Mouse (Mus musculus) lung, postnatal 25 days (tissue): ENCODE results near the gene Fank1.
A peak's percentile ranks its signal among the peaks of the same experiment; 100 is the strongest.

ENCODE experiments used
- DNase-seq: peaks from one replicate; pipeline ENCODE4 v3.0.0; 2022; ENCODE audit warnings: low spot score

Fank1 gene

GRCm38 (mm10) chr7:133899391-133899790 lies 122.7 kb downstream of the Fank1 start:
- DNase-seq: no peak

DNA sequence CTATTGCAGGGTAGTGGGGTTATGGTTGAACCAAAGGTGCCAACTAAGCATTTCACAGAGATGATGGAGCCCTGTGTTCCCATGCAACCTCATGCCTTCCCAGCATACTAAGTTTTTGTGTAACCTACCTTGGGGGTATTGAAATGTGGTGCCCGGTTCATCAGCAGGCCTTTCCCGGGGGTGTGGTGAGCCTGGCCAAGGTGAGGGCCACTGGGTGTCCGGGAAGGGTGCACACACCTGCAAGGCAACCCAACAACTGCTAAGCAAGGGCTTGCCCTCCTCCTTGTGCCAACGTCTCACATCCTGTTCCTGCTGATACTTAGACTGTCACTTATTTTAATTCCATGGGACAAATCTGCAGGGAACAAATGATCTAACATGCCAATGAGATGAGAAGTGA lies 132.3 kb downstream of the Fank1 start:
- no peak for DNase-seq

- no peak for DNase-seq
Measured at GRCm38 (mm10) chr7:133909833-133910375, 133.2 kb downstream of the Fank1 start.

- no peak for DNase-seq
Measured at GRCm38 (mm10) chr7:133911881-133912280, 135.2 kb downstream of the Fank1 start.

DNA sequence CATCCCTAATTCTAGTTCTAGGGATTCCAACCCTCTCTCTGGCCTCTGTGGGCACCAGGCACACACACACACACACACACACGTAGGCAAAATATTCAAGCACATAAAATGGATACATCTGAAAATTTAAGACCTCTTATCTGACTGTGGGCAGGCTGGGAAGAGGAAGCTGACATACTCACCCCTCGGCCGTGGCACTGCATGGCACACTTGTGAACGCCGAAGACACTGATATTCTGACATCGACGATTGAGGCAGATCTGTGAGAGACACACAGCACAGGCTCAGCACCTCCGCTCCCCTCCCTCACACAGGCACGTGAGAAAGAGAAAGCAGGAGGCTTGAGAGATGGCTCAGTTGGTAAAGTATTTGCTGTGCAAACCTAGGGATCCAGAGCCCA lies 139.6 kb downstream of the Fank1 start:
- DNase-seq: no peak

GRCm38 (mm10) chr7:133919306-133919705 lies 142.6 kb downstream of the Fank1 start:
- DNase-seq: no peak

DNA sequence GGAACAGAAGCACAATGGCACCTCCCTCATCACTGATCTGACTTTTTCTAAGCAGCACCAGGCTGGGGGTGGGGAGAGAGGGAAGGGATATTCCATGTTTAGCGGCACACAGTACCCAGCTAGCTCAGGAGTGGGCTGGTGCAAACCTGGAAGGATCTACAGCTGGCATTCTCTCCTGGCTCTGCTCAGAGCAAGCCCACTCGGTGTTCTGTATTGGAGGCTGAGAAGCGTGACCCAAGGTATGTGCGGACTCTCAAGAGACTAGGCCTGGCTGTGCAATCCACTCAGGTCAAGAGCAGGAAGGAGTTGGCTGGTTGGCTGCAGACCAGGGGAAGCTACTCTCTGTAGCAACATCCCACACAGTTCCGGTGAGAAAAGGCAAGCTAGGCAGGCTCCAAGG lies 143.3 kb downstream of the Fank1 start:
- peak; percentile 73 for DNase-seq

- DNase-seq: no peak
Measured at GRCm38 (mm10) chr7:133920724-133921123, 144.1 kb downstream of the Fank1 start.

GRCm38 (mm10) chr7:133921291-133921690 lies 144.6 kb downstream of the Fank1 start:
- DNase-seq: no peak

GRCm38 (mm10) chr7:133923994-133924393 lies 147.3 kb downstream of the Fank1 start:
- DNase-seq: peak; percentile 12

DNA sequence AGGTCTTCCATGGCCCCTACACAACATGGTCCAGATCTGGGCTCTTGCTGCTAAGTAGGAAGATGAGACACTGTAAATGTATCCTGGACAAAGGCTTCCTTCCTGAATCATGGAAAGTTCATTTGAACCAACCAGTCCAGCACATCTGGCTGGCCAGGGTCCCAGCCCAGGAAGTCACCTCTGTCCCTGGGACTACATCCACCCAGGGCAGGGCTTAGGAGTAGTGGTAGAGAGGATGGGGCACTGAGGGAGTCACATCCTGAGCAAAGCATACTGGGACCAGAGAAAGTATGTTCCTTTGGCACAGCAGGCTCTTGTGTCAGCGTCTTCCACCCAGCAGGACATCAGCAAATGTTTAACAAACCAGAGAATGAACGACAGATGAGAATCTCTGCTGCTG lies 149.1 kb downstream of the Fank1 start:
- no peak for DNase-seq

DNA sequence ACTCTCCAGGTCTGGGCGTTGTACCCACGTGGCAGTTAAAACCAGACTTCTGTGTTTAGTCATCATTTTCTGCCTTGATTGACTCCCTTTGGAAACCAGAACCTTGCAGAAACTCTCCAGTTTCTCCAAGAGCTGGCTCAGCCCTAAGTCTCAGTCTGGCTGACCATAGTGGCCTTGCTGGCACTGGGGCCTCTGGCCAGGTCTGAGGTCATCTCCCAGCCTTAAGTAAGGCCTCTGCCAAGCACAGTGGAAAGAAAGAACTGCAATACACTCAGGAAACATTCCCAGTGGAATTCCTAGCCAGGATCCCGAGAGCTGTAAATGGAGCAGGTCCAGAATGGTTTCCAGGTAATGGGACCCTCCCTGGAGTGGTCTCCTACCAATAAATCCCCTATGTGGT lies 152.3 kb downstream of the Fank1 start:
- no peak for DNase-seq
